Mouse (Mus musculus): ENCODE results near the gene Nptn. TPM values are rescaled to one million over a fixed set of nuclear protein-coding genes. Genes with fewer than 3 reads are reported as not detected.

Nptn gene
- polyA plus RNA-seq, 1 experiment = 208 TPM

DNA sequence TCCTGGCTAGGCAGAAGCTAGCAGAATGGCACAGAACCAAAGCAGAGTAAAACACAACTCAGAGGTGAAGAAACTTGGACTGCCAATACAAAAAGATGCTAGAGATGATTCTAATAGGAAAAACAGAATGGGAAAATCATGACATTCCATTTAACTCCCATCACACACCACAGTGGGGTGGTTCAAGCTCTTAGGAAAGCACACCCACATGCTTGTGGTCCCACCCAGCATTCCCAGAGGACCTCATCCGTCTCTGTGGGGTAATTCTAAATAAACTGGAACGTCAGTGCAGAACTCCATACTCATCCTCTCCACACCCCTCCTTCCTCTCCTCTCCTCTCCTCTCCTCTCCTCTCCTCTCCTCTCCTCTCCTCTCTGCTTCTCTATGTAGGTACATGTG, 99.4 kb downstream of the Nptn start:
- Histone ChIP-seq H3K27me3 (ENCODE audit: control insufficient read depth, insufficient read depth, low read length) (no peaks in the 10 kb centered on the region), H3K27ac (ENCODE audit: insufficient read depth, low read length) (no peak overlapping the region), H3K4me3 (ENCODE audit: extremely low read depth, insufficient read depth, insufficient read length) (no peak overlapping the region), H3K4me1 (ENCODE audit: control insufficient read depth, insufficient read depth, insufficient read length) (no peaks in the 10 kb centered on the region), H3K36me3 (ENCODE audit: control insufficient read depth, insufficient read depth, low read length) (no peaks in the 10 kb centered on the region)
- WGBS = 74% methylated on average over 2 of the region's 2 CpGs
- TF ChIP-seq CTCF (IDR thresholded peaks at IDR 0.05; ENCODE audit: extremely low read depth, insufficient read depth, insufficient read length, insufficient replicate concordance) (no peak), POLR2A (IDR thresholded peaks at IDR 0.05; ENCODE audit: low read depth, low read length) (no peak)
- no peak for DNase-seq (ENCODE audit: low read depth in 1 of 2, low spot score in 2 of 2)

DNA sequence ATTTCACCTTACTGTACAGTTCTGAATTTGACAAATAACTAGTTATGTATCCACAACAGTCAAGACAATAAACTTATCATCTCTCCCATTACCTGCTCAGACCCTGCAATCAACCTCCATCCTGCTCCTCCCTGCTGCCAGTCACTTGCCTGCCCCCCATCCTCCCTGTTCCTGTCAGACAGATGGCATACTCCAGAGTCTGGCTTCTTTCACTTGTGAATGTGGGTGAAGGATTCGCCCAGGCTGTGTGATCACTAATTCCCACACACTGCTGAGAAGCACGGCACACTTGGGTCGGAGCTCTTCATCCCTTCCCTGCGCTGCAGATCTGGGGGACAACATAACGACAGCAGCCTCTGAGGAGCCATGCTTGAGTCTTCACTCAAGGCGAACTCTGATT, 100.1 kb downstream of the Nptn start:
- Histone ChIP-seq H3K4me1 (ENCODE audit: control insufficient read depth, insufficient read depth, insufficient read length) (no peaks in the 10 kb centered on the region), H3K27ac (ENCODE audit: insufficient read depth, low read length) (no peak overlapping the region), H3K27me3 (ENCODE audit: control insufficient read depth, insufficient read depth, low read length) (no peaks in the 10 kb centered on the region), H3K4me3 (ENCODE audit: extremely low read depth, insufficient read depth, insufficient read length) (no peak overlapping the region), H3K36me3 (ENCODE audit: control insufficient read depth, insufficient read depth, low read length) (no peaks in the 10 kb centered on the region)
- WGBS = 89% methylated on average over 6 of the region's 6 CpGs
- TF ChIP-seq POLR2A (IDR thresholded peaks at IDR 0.05; ENCODE audit: low read depth, low read length) (no peak), CTCF (IDR thresholded peaks at IDR 0.05; ENCODE audit: extremely low read depth, insufficient read depth, insufficient read length, insufficient replicate concordance) (no peak)
- DNase-seq (ENCODE audit: low read depth in 1 of 2, low spot score in 2 of 2) = no peak

DNA sequence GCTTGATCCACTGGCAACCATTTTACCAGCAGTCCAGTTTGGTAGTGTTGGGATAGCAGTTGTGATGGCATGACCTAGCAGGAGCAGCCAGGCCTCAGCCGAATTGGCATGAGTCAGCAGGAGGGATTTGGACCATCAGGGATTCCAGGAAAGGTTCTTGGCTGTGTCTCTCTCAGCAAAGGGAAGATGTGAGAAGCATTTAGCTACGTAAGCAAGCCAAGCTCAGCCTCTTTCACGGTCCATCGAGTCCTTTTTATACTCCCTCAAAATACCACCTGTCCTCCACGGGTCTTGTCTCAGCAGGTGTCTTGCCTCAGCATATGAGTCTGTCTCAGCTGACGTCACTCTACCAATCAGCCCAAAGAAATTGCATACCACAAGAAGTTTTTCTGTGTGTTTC, 101.3 kb downstream of the Nptn start:
- DNase-seq (ENCODE audit: low read depth in 1 of 2, low spot score in 2 of 2) = no peak
- Histone ChIP-seq H3K27me3 (ENCODE audit: control insufficient read depth, insufficient read depth, low read length) (no peaks in the 10 kb centered on the region), H3K4me3 (ENCODE audit: extremely low read depth, insufficient read depth, insufficient read length) (no peak overlapping the region), H3K4me1 (ENCODE audit: control insufficient read depth, insufficient read depth, insufficient read length) (no peaks in the 10 kb centered on the region), H3K27ac (ENCODE audit: insufficient read depth, low read length) (no peak overlapping the region), H3K36me3 (ENCODE audit: control insufficient read depth, insufficient read depth, low read length) (no peaks in the 10 kb centered on the region)
- TF ChIP-seq POLR2A (IDR thresholded peaks at IDR 0.05; ENCODE audit: low read depth, low read length) (no peak), CTCF (IDR thresholded peaks at IDR 0.05; ENCODE audit: extremely low read depth, insufficient read depth, insufficient read length, insufficient replicate concordance) (no peak)
- WGBS = 73% methylated on average over 6 of the region's 6 CpGs

DNA sequence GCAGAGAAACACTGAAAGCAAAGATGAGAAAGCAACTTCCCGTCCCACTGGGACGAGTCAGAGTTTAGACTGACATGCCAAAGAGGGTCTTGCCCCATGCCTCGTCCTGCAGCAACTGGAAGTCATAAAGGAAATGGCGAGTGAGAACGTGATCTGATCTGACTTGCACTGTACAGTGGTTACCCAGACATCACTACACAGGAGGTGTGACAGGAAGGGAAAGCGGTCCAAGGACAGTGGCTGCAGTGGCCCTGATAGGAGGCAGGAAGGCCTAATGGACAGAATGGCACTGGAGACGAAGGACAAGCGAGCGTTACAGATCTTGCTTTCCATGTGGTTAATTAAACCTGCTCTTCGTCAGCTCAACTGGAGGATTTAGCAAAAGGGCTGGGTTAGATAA, 103.2 kb downstream of the Nptn start:
- WGBS = 58% methylated on average over 10 of the region's 10 CpGs
- no peaks in the 10 kb centered on the region for H3K36me3 ChIP-seq (ENCODE audit: control insufficient read depth, insufficient read depth, low read length)
- no peak for DNase-seq (ENCODE audit: low read depth in 1 of 2, low spot score in 2 of 2)
- H3K27ac ChIP-seq (ENCODE audit: insufficient read depth, low read length) = no peak overlapping the region
- no peaks in the 10 kb centered on the region for H3K27me3 ChIP-seq (ENCODE audit: control insufficient read depth, insufficient read depth, low read length)
- H3K4me1 ChIP-seq (ENCODE audit: control insufficient read depth, insufficient read depth, insufficient read length) = no peaks in the 10 kb centered on the region
- H3K4me3 ChIP-seq (ENCODE audit: extremely low read depth, insufficient read depth, insufficient read length) = no peak overlapping the region
- TF ChIP-seq CTCF (IDR thresholded peaks at IDR 0.05; ENCODE audit: extremely low read depth, insufficient read depth, insufficient read length, insufficient replicate concordance) (no peak), POLR2A (IDR thresholded peaks at IDR 0.05; ENCODE audit: low read depth, low read length) (no peak)

DNA sequence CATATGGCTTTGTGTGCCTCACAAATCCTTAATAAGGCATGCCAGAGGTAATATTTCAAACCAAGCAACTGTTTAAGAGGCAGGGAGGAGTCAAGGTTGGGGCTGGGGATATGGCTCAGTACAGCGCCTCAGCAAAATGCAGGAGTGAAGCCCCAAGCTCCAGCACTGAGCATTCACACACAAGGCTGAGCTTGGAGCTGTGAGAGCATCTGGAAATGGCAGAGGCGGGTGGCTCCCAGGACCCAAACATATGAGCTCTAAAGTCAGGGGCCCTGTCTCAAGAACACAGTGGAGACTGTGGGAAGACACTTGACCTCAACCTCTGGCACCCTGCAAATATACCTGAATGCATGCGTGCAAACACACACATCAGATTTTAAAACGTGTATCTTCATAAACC, 106.0 kb downstream of the Nptn start:
- WGBS = 86% methylated on average over 4 of the region's 4 CpGs

DNA sequence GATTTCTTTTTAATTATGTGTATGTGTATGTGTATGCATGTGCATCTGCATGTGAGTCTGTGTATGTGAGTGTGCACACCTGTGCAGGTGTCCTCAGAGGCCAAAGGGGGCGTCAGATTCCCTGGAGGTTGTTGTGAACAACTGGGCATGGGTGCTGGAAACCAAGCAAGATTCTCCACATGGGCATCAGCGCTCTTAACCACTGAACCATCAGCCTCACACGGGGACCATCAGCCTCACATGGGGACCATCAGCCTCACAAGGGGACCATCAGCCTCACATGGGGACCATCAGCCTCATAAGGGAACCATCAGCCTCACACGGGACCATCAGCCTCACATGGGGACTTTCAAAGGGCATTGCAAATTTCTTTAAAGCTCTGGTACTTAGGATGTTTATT, 108.7 kb downstream of the Nptn start:
- no peak for DNase-seq (ENCODE audit: low read depth in 1 of 2, low spot score in 2 of 2)
- 84% methylated on average over 4 of the region's 4 CpGs for WGBS
- TF ChIP-seq CTCF (IDR thresholded peaks at IDR 0.05; ENCODE audit: extremely low read depth, insufficient read depth, insufficient read length, insufficient replicate concordance) (no peak), POLR2A (IDR thresholded peaks at IDR 0.05; ENCODE audit: low read depth, low read length) (no peak)
- Histone ChIP-seq H3K27me3 (ENCODE audit: control insufficient read depth, insufficient read depth, low read length) (no peaks in the 10 kb centered on the region), H3K36me3 (ENCODE audit: control insufficient read depth, insufficient read depth, low read length) (no peaks in the 10 kb centered on the region), H3K27ac (ENCODE audit: insufficient read depth, low read length) (no peak overlapping the region), H3K4me1 (ENCODE audit: control insufficient read depth, insufficient read depth, insufficient read length) (no peaks in the 10 kb centered on the region), H3K4me3 (ENCODE audit: extremely low read depth, insufficient read depth, insufficient read length) (no peak overlapping the region)

More for the DNA sequence above, 106.0 kb downstream of the Nptn start:
- no peaks in the 10 kb centered on the region for H3K27me3 ChIP-seq (ENCODE audit: control insufficient read depth, insufficient read depth, low read length)
- no peak overlapping the region for H3K4me3 ChIP-seq (ENCODE audit: extremely low read depth, insufficient read depth, insufficient read length)
- TF ChIP-seq CTCF (IDR thresholded peaks at IDR 0.05; ENCODE audit: extremely low read depth, insufficient read depth, insufficient read length, insufficient replicate concordance) = no peak
- no peak for TF ChIP-seq POLR2A (IDR thresholded peaks at IDR 0.05; ENCODE audit: low read depth, low read length)
- no peak for DNase-seq (ENCODE audit: low read depth in 1 of 2, low spot score in 2 of 2)
- H3K4me1 ChIP-seq (ENCODE audit: control insufficient read depth, insufficient read depth, insufficient read length) = no peaks in the 10 kb centered on the region
- H3K27ac ChIP-seq (ENCODE audit: insufficient read depth, low read length) = no peak overlapping the region
- H3K36me3 ChIP-seq (ENCODE audit: control insufficient read depth, insufficient read depth, low read length) = no peaks in the 10 kb centered on the region

DNA sequence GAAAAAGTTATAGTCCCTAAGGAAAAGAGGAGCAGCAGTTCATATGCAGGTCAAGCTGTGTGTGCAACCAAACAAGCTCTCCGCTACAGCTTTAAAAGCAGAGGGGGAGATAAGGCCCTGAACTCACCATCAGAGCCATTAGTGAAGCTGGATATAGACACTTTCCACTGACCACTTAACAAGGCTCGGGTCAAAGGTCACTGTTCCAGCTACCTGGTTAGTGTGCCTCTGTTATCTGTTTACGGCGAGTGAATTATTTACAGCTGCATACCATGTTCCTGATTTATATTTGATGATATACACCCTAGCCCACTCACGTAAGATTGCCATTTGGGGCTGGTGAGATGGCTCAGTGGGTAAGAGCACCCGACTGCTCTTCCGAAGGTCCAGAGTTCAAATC, 109.4 kb downstream of the Nptn start:
- Histone ChIP-seq H3K36me3 (ENCODE audit: control insufficient read depth, insufficient read depth, low read length) (no peaks in the 10 kb centered on the region), H3K27ac (ENCODE audit: insufficient read depth, low read length) (no peak overlapping the region), H3K4me3 (ENCODE audit: extremely low read depth, insufficient read depth, insufficient read length) (no peak overlapping the region), H3K4me1 (ENCODE audit: control insufficient read depth, insufficient read depth, insufficient read length) (no peaks in the 10 kb centered on the region), H3K27me3 (ENCODE audit: control insufficient read depth, insufficient read depth, low read length) (no peaks in the 10 kb centered on the region)
- WGBS = 92% methylated on average over 7 of the region's 7 CpGs
- TF ChIP-seq CTCF (IDR thresholded peaks at IDR 0.05; ENCODE audit: extremely low read depth, insufficient read depth, insufficient read length, insufficient replicate concordance) = no peak
- DNase-seq (ENCODE audit: low read depth in 1 of 2, low spot score in 2 of 2) = no peak

Measured in spleen, adult 2 months (tissue).